Mouse (Mus musculus): ENCODE data around the gene Olfr727. TPM values are rescaled to one million over a fixed set of nuclear protein-coding genes. Genes with fewer than 3 reads are reported as not detected.

Gene Olfr727
- not detected for total RNA-seq (2023)

DNA sequence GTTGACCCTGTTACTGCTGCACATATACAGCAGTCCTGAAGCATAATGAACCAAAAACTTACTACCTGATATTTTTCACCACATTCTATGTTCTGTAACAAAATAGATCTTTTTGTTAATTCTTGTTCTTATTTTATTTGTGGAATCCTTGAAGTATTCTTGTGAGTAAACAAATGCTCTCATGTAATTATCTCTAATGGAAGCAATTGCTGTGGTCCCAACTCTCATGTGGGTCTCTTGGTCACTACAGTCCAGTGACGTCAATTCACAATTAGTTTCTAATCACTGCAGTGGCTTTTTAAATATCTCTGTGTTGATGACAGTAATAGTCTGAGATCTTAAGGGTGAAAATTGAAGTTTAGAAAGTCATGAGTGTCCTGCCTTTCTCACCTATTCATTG is at the start of gene Olfr727:
Gene Olfr727 (plus strand): TSS at position 301 of the 400 bp plus-strand sequence.

DNA sequence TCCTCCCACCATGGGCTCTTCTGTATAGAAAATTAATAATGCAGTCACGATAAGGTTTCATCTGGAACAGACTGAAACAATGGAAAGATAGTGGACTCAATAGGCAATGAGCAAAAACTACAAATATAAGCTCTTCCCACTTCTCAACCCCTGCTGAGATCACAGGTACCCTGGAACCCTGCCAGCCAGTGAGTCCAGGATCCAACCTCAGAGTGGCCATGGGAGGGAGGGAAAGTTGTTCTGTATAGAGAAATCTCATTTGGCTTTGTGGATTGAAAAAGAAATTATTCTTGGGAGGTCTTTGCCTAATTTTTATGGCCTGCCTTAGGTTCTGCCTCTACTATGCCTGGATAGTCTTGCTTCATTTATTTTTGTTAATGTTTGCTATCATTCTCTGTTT is 32.1 kb upstream of the Olfr727 start, which contains the start of gene Olfr726:
Gene Olfr726 (minus strand): TSS at position 101 of the 400 bp plus-strand sequence.

DNA sequence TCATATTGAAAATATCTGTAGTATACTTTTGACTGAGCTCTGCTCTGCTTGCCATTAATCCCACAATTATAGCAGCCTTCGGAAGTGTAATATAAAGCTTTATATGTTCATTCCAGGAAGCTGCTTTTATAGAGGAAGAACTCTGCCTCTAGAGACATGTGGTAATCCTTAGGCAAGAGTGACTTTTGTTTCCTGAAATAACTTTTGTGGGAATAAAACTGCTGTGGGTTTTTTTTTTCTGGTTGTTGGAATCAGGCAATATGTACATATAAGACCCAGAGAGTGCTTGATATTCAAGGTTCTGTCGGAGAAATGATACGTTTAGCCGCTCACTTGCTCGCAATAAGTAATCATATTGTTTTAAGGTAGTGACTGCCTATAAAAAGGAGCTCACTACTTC is 19.6 kb downstream of the Olfr727 start, which contains the start of gene Olfr728:
Gene Olfr728 (minus strand): TSS at position 101 of the 400 bp plus-strand sequence.

DNA sequence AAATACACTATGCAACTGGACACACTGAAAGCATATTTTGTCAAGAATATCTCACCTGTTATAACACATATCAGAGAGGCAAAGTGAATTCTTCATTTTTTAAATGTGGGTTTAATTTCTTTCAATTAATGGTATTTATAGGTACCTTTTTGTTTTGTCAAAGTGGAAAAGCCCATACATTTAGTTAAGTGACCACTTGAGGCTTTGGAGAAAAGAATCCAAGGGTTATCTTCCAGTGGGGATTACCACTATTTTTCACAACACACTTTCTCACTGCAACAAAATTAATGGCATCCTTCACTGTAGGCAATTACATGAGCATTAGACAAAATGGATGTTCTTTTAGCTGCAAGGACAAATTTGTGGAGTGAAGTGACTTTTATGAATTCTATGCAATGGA is 29.8 kb downstream of the Olfr727 start, which contains the start of gene Olfr729:
Gene Olfr729 (minus strand): TSS at position 101 of the 400 bp plus-strand sequence.

Other genes starting within 250 kb of the Olfr727 start
- gene Olfr722, start 221.2 kb upstream of the Olfr727 start, total RNA-seq (2023): not detected
- gene Olfr723, start 191.4 kb upstream of the Olfr727 start, total RNA-seq (2023): not detected
- not detected for gene Olfr724, start 159.9 kb upstream of the Olfr727 start, total RNA-seq (2023)
- gene Olfr725, start 82.8 kb upstream of the Olfr727 start, total RNA-seq (2023): not detected
- not detected for gene Olfr726, start 32.2 kb upstream of the Olfr727 start, total RNA-seq (2023)
- gene Olfr728, start 19.5 kb downstream of the Olfr727 start, total RNA-seq (2023): not detected
- not detected for gene Olfr729, start 29.7 kb downstream of the Olfr727 start, total RNA-seq (2023)
- gene Olfr730, start 65.0 kb downstream of the Olfr727 start, total RNA-seq (2023): not detected
- not detected for gene Olfr731, start 118.7 kb downstream of the Olfr727 start, total RNA-seq (2023)
- not detected for gene Olfr732, start 161.0 kb downstream of the Olfr727 start, total RNA-seq (2023)
- not detected for gene Olfr733, start 178.3 kb downstream of the Olfr727 start, total RNA-seq (2023)
- not detected for gene Olfr734, start 203.6 kb downstream of the Olfr727 start, total RNA-seq (2023)
- under 1 TPM in 1 of 2 experiments, not detected in 1; 0.09 TPM for gene Olfr735, start 225.7 kb downstream of the Olfr727 start, total RNA-seq (2023)
- gene Tlr11, start 234.7 kb downstream of the Olfr727 start, total RNA-seq (2023): under 1 TPM; 0.22 TPM